Mouse (Mus musculus): Measurements from ENCODE around the gene Ccn2.

GRCm38 (mm10) chr10:24621572-24621971, 26.3 kb downstream of the Ccn2 start:
- TF ChIP-seq CTCF (IDR thresholded peaks at IDR 0.05), result peak; percentile 88
- no peak for TF ChIP-seq EP300 (IDR thresholded peaks at IDR 0.05)
